Mouse (Mus musculus): ENCODE measurements at regions not wholly inside any gene's neighbourhood (a gene's known extent, or its start where the extent isn't known, plus 50 kb on each side); places are given as distances from the start of the nearest gene placed in this dataset.

DNA sequence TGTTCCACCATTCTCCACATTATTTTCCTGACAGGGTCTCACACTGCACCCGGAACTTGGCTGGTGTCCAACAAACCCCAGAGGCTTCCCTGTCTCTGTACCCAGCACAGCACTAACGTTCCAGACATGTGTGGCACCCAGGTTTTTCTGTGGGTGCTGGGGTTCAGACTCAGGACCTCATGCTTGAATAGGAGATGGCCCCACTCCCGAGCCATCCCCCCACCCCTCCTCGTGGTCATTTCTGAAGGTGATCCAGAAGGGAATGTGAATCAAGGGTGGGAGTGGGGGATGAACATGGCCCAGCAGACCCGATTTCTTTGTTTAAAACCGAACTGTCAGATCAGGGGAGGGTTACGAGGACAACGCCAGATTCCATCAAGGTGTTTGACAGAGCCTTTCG lies 245.6 kb downstream of the Tbc1d1 start:
- DNase-seq, result no peak

DNA sequence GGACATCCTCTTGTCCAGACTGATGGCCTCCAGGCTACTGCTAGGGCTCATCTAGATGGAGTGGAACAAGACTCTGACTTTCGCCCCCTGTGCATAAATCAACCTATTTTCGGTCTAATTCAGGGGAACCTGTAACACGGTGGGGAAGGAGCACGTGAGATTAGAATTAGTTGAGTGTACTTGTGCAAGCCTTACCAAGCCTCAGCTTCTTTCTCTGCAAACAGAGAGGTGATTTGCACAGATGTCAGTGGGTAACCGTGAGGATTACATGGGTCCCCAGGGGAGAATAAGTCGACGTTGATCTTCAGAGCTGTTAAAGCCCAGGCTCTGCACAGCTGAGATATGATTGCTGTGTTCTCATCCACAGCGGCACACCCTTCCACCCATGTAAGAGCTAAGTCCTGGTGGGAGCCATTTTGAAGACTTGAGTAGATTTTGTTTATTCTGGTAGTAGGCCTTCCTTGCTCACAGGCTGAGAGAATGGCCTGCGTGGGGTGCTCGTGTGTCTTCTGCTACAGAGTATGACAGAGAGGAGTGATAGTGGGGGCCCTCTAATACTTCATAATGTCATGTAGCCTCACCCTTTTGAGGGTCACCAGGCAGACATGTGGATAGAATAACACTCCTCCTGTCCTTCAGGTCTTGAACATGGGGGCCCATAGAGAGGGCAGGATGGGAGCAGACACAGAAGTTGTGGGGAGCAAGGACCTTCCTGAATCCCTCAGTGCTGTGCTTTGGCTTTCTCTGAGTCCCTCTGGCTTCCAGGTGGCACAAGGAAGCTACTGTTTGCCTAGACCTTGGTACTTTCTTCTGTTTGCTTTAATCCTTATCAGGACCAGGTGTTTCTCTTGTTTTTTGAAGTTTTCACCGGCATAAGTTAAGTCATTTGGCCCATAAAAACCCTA lies 247.2 kb downstream of the Tbc1d1 start:
- DNase-seq, result no peak

DNA sequence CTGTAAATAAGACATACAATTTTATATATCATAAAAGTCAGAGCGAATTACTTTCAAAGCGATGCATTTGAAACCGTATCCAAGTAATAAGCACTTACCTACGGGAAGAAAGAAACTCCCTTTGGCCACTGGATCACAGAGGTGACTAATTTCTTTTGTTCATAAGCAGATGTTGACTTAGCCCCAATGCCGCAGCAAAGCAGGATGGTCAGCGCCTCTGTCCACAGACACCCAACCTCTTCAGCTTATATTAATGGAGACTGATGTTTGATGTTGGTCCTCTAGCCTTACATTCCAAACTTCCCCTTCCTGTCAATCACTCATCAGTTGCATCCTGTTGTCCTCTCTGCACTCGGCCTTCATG lies 247.9 kb downstream of the Tbc1d1 start:
- DNase-seq, result no peak

DNA sequence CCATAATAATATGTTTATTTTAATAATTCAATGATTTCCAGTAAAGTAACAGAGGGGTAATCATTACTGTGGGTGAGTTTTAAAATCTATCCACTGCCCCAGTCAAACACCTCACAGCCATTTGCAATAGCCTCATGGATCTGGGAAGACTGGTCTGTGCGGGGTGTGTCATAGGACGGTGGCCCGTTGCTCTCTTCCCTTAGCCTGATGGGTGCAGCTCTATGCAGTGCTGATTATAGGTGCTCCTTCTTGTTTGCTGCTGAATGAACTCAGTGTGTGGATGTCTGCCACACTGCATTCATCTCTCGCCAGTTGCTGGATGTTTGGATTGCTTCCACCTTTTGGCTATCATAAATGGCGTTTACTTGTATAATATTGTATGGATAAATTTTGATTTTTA lies 248.4 kb downstream of the Tbc1d1 start:
- DNase-seq, result no peak

DNA sequence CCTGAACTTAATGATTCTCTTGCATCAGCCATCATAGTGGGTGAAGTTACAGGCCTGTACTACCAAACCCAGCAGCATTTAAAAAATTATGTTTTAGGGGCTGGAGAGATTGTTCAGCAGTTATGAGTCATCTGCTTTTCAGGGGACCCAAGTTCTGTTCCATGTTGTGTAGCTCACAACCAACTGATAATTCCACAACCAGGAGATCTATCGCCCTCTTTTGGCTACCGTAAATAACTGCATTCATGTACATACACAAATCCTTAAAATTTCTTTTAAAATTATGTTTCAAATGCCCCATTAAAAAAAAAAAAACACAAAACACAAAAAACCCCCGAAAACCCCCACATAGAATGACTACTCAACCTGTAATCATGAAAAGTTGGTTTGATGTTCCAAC lies 252.8 kb downstream of the Tbc1d1 start:
- no peak for DNase-seq

DNA sequence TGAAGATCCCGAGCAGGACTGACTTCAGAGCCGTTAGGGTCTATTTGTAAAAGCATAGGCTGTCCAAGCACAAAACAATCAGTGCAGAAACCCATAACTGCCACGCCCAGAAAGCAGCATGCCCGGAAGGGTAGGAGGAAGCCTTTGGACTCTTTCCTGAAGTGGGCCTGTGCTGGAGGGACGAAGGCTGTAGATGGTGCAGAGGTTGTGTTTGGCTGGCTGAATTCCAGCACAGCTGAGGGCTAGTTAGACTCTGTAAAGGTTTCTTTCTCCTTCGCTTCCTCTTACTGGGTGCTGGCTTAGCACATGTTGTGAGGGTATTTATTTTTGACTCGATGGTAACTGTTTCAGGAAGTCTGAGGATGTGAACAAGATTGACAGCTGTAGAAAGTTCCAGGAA lies 254.5 kb downstream of the Tbc1d1 start:
- peak; percentile 53 to 72 for DNase-seq

DNA sequence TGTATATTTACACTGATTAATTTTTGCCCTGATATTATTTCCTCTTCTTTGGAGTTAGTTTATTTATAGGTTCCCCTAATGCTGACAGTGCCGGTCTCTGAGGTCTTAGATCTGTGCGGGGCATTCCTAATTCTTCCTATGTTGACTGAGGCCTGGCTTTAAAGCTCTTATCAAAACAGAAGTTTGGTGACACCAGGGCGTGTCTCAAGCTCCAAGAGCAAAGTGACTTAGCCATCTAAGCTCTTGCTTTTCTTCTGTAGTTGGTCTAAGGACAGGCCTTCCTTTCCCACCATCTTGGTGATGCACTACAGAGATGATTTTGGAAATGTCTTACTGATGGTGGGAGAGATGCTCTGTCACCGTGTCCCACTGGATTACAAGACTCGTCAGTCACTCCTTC lies 258.4 kb downstream of the Tbc1d1 start:
- no peak for DNase-seq

DNA sequence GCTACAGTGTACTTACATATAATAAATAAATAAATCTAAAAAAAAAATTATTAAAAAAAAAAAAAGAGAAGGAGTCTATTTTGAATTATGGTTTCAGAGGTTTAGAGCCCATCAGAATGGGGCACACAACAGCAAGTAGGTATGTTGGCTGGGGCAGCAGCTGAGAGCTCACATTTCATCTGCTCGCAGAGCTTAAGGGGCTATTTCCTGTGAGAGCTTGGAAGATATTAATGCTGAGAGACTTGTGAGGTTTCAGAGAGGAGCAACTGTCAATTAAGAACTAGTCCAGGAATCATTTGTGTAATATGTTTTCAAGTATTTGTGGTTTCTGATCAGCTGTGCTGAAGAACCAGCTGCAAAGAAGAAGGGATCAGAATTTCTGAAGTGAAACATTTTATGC lies 263.3 kb downstream of the Tbc1d1 start:
- no peak for DNase-seq

DNA sequence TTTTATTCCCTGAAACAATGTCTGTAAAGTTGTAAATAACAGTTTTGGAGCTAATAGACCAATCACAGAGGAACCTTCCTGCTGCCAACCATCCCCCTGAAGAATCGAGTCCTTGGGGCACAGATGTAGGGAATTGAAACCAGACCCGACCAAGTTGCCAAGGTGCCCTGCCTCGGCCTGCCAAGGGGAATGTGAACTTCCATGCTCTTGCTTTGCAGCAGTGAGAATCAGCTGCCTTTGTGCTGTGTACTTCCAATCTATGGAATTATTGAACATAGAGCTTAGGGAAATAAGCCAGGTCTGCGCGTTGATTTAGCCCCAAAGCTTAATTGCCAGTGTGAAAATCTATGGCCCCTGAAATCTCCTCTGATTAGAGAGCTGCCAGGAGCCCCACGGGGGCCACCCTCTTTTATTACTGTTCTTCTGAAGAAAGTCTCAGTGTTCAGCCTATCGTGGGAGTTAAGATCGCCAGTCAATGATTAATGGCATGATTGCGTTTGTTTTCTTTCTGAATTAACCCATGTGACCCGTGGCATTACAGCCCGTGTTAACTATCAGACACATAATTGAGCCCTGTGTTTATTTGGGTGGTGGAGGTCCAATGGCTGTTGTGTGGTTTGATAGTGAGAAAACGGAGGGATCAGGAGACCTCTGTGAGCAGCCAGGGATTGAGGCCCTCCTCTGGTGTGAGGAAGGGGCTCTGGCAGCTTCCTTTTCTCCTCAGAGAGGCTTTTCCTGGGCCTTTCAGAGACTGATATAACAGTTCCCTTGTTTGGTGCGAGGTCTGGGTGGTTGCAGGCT lies 266.9 kb downstream of the Tbc1d1 start:
- peak; percentile 33 to 56 for DNase-seq

DNA sequence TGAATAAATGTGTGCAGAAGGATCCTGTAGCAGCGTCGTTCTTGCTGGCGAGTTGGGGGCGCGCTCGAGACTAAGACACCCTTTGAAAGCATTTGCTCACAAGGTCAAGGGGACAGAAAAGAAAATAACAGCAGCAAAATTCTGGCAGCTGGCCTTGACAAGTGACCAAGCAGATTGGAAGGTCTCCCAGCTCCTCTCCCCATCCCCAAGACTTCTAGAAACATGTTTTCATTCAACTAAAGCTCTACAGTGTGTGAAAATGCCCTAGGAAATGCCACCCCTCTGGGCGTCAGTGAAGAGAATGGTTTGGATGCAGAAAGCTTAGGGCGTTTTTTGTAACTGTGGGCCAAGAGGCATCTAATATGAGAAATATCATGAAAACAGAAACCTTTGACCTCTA lies 272.7 kb downstream of the Tbc1d1 start:
- peak; percentile 20 to 35 for DNase-seq

DNA sequence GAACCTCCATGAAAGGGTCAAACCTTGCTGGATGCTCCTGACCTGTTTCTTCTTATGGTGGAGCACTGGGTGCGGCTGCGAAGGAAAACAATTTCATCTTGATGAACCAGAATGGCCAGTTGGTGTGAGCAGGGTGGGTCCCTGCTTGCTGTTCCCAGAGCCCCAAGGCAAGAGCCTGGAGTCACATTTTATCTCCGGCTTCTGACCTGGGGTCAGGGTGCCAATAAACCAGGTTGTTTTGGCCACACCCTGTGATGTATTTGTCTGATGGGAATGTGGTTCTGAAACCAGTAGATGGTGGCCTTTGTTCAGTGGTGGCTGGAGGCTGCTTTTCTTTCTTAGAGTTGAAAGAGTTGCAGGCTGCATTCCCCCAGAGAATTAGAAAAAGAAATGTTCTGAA lies 274.4 kb downstream of the Tbc1d1 start:
- DNase-seq, result no peak

DNA sequence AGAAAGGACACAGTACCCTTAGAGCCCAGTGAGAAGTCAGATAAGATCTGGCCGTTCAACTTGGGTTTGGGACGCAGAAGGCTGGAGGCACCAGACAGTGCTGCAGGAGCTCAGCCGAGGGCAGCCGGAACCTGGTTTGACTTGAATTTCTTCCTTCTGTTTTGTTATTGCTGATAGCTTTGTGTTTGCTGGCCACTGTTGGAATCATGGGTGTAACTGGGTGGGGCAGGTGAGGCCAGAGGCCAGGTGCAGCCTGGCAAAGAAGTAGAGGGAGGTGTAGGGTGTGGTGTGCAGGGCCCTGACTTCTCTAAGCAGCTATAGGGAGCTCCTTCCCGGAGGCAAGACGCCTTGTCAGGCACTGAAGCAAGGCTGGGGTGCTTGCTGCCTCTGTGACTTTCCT lies 275.5 kb downstream of the Tbc1d1 start:
- peak; percentile 12 to 13 for DNase-seq

DNA sequence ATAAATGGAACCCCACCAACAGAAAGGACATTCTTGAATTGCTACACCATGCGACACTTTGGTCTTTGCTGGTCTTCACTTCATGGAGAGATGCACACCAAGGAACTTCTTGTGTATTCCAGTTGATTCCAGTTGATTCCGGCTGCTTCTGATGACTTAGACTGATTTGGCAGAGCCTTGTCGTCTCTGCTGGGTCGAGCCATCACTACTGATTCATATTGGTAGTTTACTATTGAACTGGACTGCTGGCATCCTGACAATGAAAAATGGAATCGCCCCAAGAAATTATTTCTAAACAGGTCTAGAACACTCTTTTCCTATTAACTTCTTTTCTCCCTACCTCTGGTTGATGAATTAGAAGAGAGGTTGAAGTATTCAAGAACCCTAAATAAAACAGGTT lies 277.7 kb downstream of the Tbc1d1 start:
- DNase-seq, result no peak

DNA sequence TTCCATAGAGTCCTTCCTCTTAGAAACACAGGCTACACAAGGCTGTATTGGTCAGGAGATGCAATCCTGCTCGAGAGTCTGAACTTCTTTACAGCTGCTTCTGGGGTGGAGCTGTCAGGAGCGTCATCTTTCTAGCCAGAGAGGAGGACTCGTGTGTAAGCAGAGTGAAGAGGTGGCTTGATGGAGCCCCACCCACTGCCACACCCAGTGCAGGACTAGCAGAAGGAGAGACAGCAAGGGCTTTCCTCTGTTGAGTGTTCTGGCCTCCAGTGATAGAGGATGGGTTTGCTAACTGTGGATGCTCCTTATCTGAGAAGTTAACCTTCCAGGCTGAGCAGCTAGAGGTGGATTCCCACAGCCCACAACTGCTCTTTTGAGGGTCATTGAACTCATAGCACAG lies 279.4 kb downstream of the Tbc1d1 start:
- DNase-seq, result no peak

DNA sequence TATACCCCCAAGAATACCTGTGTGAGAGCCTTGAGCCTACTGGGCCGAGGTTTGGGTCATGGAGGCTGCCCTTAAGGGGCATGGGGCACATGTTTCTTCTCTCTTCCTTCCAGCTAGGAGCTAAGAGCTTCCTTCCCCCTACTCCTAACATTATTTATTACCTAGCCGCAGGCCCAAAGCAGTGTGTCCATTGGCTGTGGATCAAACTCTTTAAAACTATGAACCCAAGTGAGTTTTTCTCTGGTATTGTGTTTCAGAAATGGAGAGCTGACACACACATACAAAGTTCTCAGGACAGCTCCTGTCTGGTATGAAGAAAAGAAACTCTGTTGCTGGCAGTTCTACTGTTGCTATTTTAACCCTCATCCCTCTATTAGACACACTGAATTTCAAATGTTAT lies 279.9 kb downstream of the Tbc1d1 start:
- no peak for DNase-seq

DNA sequence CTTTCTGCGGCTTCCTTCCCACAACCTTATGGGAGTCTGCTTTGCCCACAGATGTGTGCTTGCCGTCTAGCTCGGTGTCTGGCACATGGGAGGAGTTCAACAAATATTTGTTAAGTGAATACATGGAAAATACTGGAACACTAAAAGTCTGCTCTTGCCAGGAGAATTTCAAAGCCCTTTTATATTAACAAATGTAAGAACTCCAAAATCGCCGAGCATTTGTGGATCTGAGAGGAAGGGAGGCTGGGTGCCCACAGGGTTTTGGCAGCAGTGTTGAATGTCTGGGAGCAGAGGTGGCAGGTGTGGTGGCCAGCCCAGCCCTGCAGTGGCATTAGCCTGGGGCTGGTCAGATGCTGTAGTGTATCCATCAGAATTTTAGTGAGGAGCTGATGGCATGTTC lies 281.6 kb downstream of the Tbc1d1 start:
- no peak for DNase-seq

DNA sequence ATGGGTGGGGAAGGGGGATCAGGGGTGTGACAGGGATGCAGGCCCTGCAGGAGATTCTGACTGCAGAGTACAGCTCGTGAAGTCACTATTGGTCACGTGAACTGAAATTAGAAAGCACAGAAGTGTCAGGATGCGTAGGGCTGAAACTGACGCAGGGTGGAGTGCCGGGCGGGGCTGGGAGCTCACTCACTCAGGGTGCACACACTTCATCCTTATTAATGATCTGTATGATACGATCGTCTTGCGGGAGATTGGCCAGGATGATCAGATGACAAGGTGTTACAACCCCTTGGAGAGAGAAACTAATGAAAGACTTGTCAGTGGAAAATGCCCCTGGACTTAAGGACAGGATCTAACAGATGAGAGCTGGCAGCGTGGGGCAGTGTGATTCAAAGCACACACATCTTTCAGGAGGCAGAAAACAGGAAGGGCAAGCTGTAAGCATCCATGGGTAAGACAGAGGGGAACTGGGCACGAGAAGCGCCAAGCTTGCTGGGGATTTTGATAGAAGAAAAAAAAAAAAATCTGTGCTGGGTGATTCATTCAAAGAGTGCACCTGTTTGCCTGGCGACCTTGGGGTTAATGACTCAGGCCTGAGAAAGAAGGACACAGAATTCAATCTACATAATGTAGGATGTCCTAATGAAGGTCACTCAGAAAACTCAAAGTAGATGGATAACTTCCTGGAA lies 282.5 kb downstream of the Tbc1d1 start:
- no peak for DNase-seq

DNA sequence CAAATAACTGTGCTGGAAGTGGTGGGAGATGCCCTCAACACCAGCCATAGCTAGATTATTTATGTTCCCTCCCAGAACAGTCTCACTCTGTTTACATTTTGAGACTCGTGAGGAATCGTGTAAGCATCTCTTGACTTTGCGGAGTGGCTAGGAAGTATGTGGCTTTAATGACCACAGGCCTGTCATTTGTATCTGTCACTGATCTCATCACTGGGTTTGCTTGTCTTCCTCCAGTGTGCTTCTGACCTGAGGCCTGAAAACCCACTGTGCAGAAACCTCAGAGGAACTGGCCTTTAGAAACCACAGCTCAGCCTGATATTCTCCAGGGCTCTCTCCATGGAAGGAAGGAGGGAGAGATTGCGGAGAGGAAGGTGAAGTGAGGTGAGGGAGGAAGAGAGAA lies 291.7 kb downstream of the Tbc1d1 start:
- no peak for DNase-seq

DNA sequence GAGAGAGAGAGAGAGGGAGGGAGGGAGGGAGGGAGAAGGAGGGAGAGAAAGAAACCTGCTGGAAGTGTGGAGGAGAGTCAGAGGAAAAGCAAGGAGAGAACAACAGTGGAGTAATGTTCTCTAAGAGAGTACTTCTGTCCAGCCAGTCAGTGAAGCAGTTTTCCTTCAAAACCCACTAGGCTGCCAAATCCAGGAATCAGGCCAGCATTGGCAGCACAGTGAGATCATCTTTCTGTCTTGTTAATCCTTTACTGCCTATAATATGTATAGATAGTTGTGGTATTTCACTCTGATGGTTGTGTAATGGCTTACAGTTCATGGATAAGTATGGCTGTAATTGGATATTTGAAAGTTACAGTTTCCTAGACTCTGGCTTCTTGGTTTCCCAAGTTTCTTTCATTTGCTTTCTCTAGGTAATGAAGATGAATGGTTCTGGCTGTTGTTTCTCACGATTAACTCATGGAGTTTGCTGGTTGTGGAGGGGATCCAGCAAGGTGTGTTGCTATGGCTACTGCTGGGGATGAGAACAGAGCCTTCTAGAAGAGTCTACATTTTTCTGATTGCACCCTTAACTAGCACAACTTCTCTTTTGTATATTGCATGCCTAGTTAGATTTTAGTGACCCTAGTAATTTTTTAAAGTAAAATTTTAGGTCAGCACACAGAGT lies 296.7 kb downstream of the Tbc1d1 start:
- DNase-seq, result no peak

DNA sequence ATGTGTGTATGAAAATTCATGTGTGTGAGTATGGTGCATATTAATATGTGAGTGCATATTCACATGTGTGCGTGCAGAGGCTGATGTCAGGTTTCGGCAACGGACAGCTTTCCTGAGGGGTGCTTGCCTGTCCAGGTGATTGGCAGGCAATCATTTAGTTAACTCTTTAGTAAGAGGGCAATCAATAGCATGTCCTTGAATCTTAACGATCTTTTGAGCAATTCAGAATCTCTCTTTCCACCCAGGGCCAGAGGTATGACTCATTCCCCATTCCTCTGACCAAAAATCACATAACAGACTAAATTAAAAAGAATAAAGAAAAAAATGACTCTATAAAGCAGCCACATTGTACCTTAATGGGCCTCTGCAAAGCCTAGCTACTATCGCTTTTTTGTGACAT lies 303.7 kb downstream of the Tbc1d1 start:
- no peak for DNase-seq

DNA sequence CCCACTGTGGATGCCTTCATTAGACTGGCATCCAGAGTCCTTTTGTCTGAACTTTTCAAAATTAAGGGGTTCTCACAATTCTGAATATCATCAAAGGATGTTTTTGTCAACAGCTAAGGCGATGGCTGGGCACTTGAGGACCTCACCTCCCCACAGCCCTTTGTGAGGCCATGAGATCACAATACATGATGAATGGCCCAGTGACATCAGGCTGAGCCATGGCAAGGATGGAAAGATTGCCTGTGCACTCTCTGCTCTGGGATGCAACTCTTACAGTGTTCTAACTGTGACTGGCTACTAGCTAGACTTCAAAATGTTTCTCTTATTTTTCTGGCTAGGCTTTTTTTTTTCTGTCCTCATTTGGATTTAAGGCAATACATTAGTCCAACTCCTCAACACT lies 304.8 kb downstream of the Tbc1d1 start:
- DNase-seq, result no peak

DNA sequence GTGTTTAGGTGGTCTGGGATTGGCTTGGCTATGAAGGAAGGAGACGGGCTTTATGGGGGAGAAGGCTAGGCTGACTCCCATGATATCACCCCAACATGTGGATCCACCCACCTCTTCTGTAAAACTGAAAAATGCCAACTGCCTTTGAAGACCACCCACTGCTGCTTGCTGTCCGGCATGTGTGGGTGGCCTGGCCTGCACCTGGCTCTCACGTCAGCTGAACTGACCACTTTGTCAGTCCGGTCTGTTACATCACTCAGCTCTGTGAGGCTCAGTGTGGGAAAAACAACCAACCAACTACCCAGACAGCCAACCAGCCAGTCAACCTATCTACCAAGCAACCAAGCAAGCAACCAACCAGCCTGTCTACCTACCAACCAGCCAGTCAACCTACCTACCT lies 305.5 kb downstream of the Tbc1d1 start:
- DNase-seq, result no peak

DNA sequence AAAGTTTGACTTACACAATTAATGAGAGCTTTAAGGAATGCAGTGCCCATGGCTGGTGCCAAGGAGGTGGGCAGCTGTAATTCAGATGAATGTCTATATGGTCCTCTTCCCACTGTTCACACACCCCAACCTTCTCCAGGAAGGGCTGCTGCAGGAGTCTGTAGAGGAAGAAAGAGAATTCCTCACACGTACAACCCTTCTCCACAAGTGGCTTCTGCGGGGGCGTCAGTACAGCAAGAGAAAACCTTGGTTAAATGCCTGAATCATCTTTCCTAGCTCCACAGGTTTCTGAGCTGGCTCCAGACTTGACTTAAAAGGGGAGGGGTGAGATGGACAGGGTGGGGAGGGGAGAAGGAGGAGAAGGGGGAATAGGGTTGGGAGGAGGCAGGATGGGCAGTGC lies 306.3 kb downstream of the Tbc1d1 start:
- DNase-seq, result no peak
